Mouse (Mus musculus) CH12.LX (cell line): ENCODE measurements around the gene Pick1. TPM values are rescaled to one million over a fixed set of nuclear protein-coding genes. Genes with fewer than 3 reads are reported as not detected.

Experiments
- DNase-seq: peaks from one replicate; pipeline ENCODE4 v3.0.0-alpha.2; 2013; ENCODE audit errors: extremely low read depth
- H3K27ac ChIP-seq: 2 replicates; pipeline ENCODE4 v1.5.1; 2012; ENCODE audit warnings: low read depth, mild to moderate bottlenecking, control low read depth, moderate library complexity; ENCODE audit not compliant: insufficient read depth
- H3K27me3 ChIP-seq: replicated peaks from 2 replicates; pipeline ENCODE3; 2012; ENCODE audit warnings: inconsistent platforms
- H3K36me3 ChIP-seq, 2 experiments: replicated peaks in 1 of 2; 2 replicates each; pipeline versions ENCODE3 to v1.6.1; 2012; ENCODE audit warnings: inconsistent platforms in 1 of 2, low read length in 1 of 2, mild to moderate bottlenecking in 1 of 2, mixed read lengths in 1 of 2, moderate library complexity in 1 of 2; ENCODE audit not compliant: control insufficient read depth in 1 of 2, insufficient read depth in 1 of 2
- H3K4me1 ChIP-seq, 2 experiments: 2 replicates each; pipeline ENCODE4 v1.6.1; 2012; ENCODE audit warnings: inconsistent platforms in 1 of 2, moderate library complexity in 1 of 2; ENCODE audit not compliant: insufficient read depth in 2 of 2, control insufficient read depth in 1 of 2
- H3K4me2 ChIP-seq: 2 replicates; pipeline ENCODE4 v1.6.1; 2012; ENCODE audit warnings: low read depth, mild to moderate bottlenecking, control low read depth; ENCODE audit not compliant: poor library complexity, insufficient read depth, severe bottlenecking
- H3K4me3 ChIP-seq, 3 experiments: fragments of 150-350 bp in 1 of 3; sonication (generic) in 1 of 3; replicated peaks in 1 of 3; 2 replicates each; pipeline versions ENCODE3 to v1.5.1; 2011 to 2012; ENCODE audit warnings: low read depth in 2 of 3, low read length in 2 of 3, mild to moderate bottlenecking in 2 of 3, moderate library complexity in 2 of 3, control low read depth in 1 of 3, improper control_type of control experiment in 1 of 3, inconsistent platforms in 1 of 3, mixed read lengths in 1 of 3; ENCODE audit not compliant: poor library complexity in 1 of 3
- H3K79me2 ChIP-seq: replicated peaks from 2 replicates; pipeline ENCODE4 v1.6.1; 2012; ENCODE audit warnings: mild to moderate bottlenecking, moderate library complexity; ENCODE audit not compliant: control insufficient read depth, poor library complexity, insufficient read depth, severe bottlenecking; ENCODE audit errors: extremely low read depth
- H3K9ac ChIP-seq: 2 replicates; pipeline ENCODE4 v1.6.1; 2012; ENCODE audit warnings: low read depth, mild to moderate bottlenecking, control low read depth, moderate library complexity; ENCODE audit not compliant: insufficient read depth
- H3K9me3 ChIP-seq: replicated peaks from 2 replicates; pipeline ENCODE3; 2012; ENCODE audit warnings: low read length, inconsistent platforms, mixed read lengths
- CHD1 ChIP-seq: IDR thresholded peaks from 2 replicates; pipeline ENCODE4 v1.6.1; 2012; ENCODE audit warnings: low read depth, low read length, improper control_type of control experiment, inconsistent platforms
- ELF1 ChIP-seq: IDR thresholded peaks from 2 replicates; pipeline ENCODE4 v1.6.1; 2014; ENCODE audit warnings: low read depth, mild to moderate bottlenecking, inconsistent platforms, low read length, improper control_type of control experiment
- HCFC1 ChIP-seq: IDR thresholded peaks from 2 replicates; pipeline ENCODE4 v1.6.1; 2012; ENCODE audit warnings: low read depth, mild to moderate bottlenecking, inconsistent platforms, low read length, improper control_type of control experiment
- JUN ChIP-seq: IDR thresholded peaks from 2 replicates; pipeline ENCODE4 v1.6.1; 2011; ENCODE audit warnings: low read depth, mild to moderate bottlenecking, low read length, improper control_type of control experiment, moderate library complexity; ENCODE audit not compliant: insufficient read depth
- MAFK ChIP-seq: IDR thresholded peaks from 2 replicates; pipeline ENCODE4 v1.6.1; 2011; ENCODE audit warnings: low read length, improper control_type of control experiment; ENCODE audit not compliant: insufficient replicate concordance
- MAX ChIP-seq: IDR thresholded peaks from 2 replicates; pipeline ENCODE4 v1.6.1; 2011; ENCODE audit warnings: low read length, improper control_type of control experiment
- MXI1 ChIP-seq: IDR thresholded peaks from 2 replicates; pipeline ENCODE4 v1.6.1; 2011; ENCODE audit warnings: mild to moderate bottlenecking, low read depth, low read length, improper control_type of control experiment
- MYC ChIP-seq: IDR thresholded peaks from 2 replicates; pipeline ENCODE4 v1.6.1; 2011; ENCODE audit warnings: low read depth, mild to moderate bottlenecking, improper control_type of control experiment, low read length
- NRF1 ChIP-seq: IDR thresholded peaks from 2 replicates; pipeline ENCODE4 v1.6.1; 2014; ENCODE audit warnings: low read depth, mild to moderate bottlenecking, inconsistent platforms, low read length, improper control_type of control experiment, moderate library complexity
- POLR2A ChIP-seq: IDR thresholded peaks from 2 replicates; pipeline ENCODE4 v1.6.1; 2011; ENCODE audit warnings: low read depth, mild to moderate bottlenecking, improper control_type of control experiment, low read length
- TBP ChIP-seq: conservative IDR thresholded peaks from 2 replicates; pipeline ENCODE4 v1.6.1; 2011; ENCODE audit warnings: low read depth, low read length, improper control_type of control experiment
- UBTF ChIP-seq: IDR thresholded peaks from 2 replicates; pipeline ENCODE4 v1.6.1; 2012; ENCODE audit warnings: low read depth, mild to moderate bottlenecking, inconsistent platforms, low read length, improper control_type of control experiment, moderate library complexity
- ZC3H11A ChIP-seq: IDR thresholded peaks from 2 replicates; pipeline ENCODE4 v1.6.1; 2012; ENCODE audit warnings: low read depth, mild to moderate bottlenecking, inconsistent platforms, low read length, improper control_type of control experiment
- ZNF384 ChIP-seq: IDR thresholded peaks from 2 replicates; pipeline ENCODE4 v1.6.1; 2012; ENCODE audit warnings: low read depth, low read length, improper control_type of control experiment, inconsistent platforms
- dilution Hi-C: fragments of 300-500 bp; cut with MboI; formaldehyde crosslinking; loops from 2 replicates; pipeline ENCODE4 v1.14.3; 2020; ENCODE audit warnings: low sequenced_read_pairs; ENCODE audit not compliant: extremely low pct_unique_long_range_greater_than_20kb, extremely low pct_ligation_motif_present
- in situ Hi-C: fragments of 300-500 bp; cut with MboI; formaldehyde crosslinking; loops from 3 replicates; pipeline ENCODE4 v1.14.3; 2019; ENCODE audit warnings: low sequenced_read_pairs, low pct_ligation_motif_present, low pct_unique_long_range_greater_than_20kb, mixed read lengths
- polyA plus RNA-seq: library from polyadenylated mRNA; unstranded; fragments of >175 nt; gene quantifications from 2 replicates; pipeline ENCODE4 v1.2.1, GENCODE M21; 2012; ENCODE audit warnings: low read depth; ENCODE audit not compliant: insufficient read length
- total RNA-seq, 2 experiments: library from RNA; depleted of rRNA; stranded (reverse); fragments of 300-350 nt in 1 of 2; fragments of >200 nt in 1 of 2; gene quantifications; 2 replicates each; pipeline ENCODE4 v1.2.3; 2012 to 2014

The Pick1 gene
- total and polyA plus RNA-seq, 3 experiments: 13.9 to 23.4 (median 14.9) TPM

- Histone ChIP-seq H3K9me3 (no peaks in the 10 kb centered on the region), H3K4me1 (peaks cover 21 to 24% of the 10 kb centered on the region in 2 experiments), H3K9ac (0 out of 2 replicates have a peak overlapping the region, but pooled peaks have one; percentile 4), H3K4me3 (peak overlapping the region; percentile 30 to 58 (median 41)), H3K36me3 (no peaks in the 10 kb centered on the region), H3K27me3 (peaks cover 23% of the 10 kb centered on the region), H3K79me2 (no peaks in the 10 kb centered on the region), H3K4me2 (peak overlapping the region; percentile 42; the same call in 1 of the 2 replicates), H3K27ac (no peak overlapping the region)
- TF ChIP-seq NRF1 (peak; percentile 90), ZNF384 (no peak), CHD1 (no peak), MAX (no peak), MXI1 (no peak), POLR2A (peak; percentile 39; the same call in 1 of the 2 replicates), HCFC1 (no peak), MYC (no peak)
- in situ Hi-C loops: no loop called here
- peak; percentile 24 for DNase-seq
- dilution Hi-C loops: no loop called here
Measured at GRCm38 (mm10) chr15:79199390-79199976, 29.5 kb upstream of the Pick1 start.

GRCm38 (mm10) chr15:79201491-79202150 is 27.4 kb upstream of the Pick1 start:
- H3K27ac ChIP-seq: no peak overlapping the region
- no peak overlapping the region for H3K4me3 ChIP-seq
- no peaks in the 10 kb centered on the region for H3K36me3 ChIP-seq
- in situ Hi-C loops (no loop called here), dilution Hi-C loops (no loop called here)
- peak overlapping the region; percentile 4; the same call in 1 of the 2 replicates for H3K4me2 ChIP-seq
- H3K9me3 ChIP-seq: no peaks in the 10 kb centered on the region
- TF ChIP-seq MAX (peak; percentile 38; the same call in 1 of the 2 replicates), ZC3H11A (no peak)
- TF ChIP-seq, all 38 proteins: peak for 1
- Histone ChIP-seq H3K4me1 (peaks cover 21 to 24% of the 10 kb centered on the region in 2 experiments), H3K9ac (no peak overlapping the region), H3K27me3 (peaks cover 10% of the 10 kb centered on the region), H3K79me2 (no peaks in the 10 kb centered on the region)
- DNase-seq: peak; percentile 21

- dilution Hi-C loops: no loop called here
- in situ Hi-C loops: no loop called here
- H3K4me2 ChIP-seq: no peak overlapping the region
- no peaks in the 10 kb centered on the region for H3K9me3 ChIP-seq
- no peak overlapping the region for H3K9ac ChIP-seq
- H3K79me2 ChIP-seq: no peaks in the 10 kb centered on the region
- H3K4me1 ChIP-seq: peaks cover 21 to 24% of the 10 kb centered on the region in 2 experiments
- H3K36me3 ChIP-seq: no peaks in the 10 kb centered on the region
- TF ChIP-seq POLR2A: no peak
- TF ChIP-seq ELF1: no peak
- no peak for TF ChIP-seq TBP
- no peak for TF ChIP-seq JUN
- TF ChIP-seq NRF1: no peak
- TF ChIP-seq MAFK: no peak
- no peak for TF ChIP-seq UBTF
- H3K27me3 ChIP-seq: peaks cover 9% of the 10 kb centered on the region
- no peak for DNase-seq
- H3K4me3 ChIP-seq: no peak overlapping the region
- H3K27ac ChIP-seq: no peak overlapping the region
Measured at GRCm38 (mm10) chr15:79202575-79202974, 26.4 kb upstream of the Pick1 start.
